Mouse (Mus musculus): ENCODE results near the gene Tcf23. TPM values are rescaled to one million over a fixed set of nuclear protein-coding genes. Genes with fewer than 3 reads are reported as not detected.
A peak's percentile ranks its signal among the peaks of the same experiment; 100 is the strongest.

Gene Tcf23
- not detected in 2 replicates for polyA plus RNA-seq (2012; ENCODE audit: insufficient read depth, insufficient read length, missing spikeins)

GRCm38 (mm10) chr5:30968416-30968815 is at the start of gene Tcf23:
Tcf23 (plus strand) TSS chr5:30968662.
- Histone ChIP-seq H3K4me3 (ENCODE audit: insufficient read depth, low read length) (no peak within 1 kb of the TSS), H3K4me1 (ENCODE audit: control insufficient read depth, insufficient read depth, low read length) (peaks cover 11% of the 10 kb centered on the region), H3K27ac (ENCODE audit: insufficient read depth, low read depth, low read length) (no peak within 1 kb of the TSS)
- TF ChIP-seq POLR2A (IDR thresholded peaks at IDR 0.05; ENCODE audit: borderline replicate concordance, low read depth, low read length) (no peak), CTCF (IDR thresholded peaks at IDR 0.05; ENCODE audit: low read depth, low read length) (no peak)

- Histone ChIP-seq H3K4me3 (ENCODE audit: insufficient read depth, low read length) (no peak overlapping the region), H3K4me1 (ENCODE audit: control insufficient read depth, insufficient read depth, low read length) (peaks cover 40% of the 10 kb centered on the region), H3K27ac (ENCODE audit: insufficient read depth, low read depth, low read length) (no peak overlapping the region)
- no peak for TF ChIP-seq CTCF (IDR thresholded peaks at IDR 0.05; ENCODE audit: low read depth, low read length)
- no peak for TF ChIP-seq POLR2A (IDR thresholded peaks at IDR 0.05; ENCODE audit: borderline replicate concordance, low read depth, low read length)
These were observed 49.8 kb upstream of the Tcf23 start for GRCm38 (mm10) chr5:30918691-30919090.

- TF ChIP-seq POLR2A (IDR thresholded peaks at IDR 0.05; ENCODE audit: borderline replicate concordance, low read depth, low read length), result no peak
- no peak for TF ChIP-seq CTCF (IDR thresholded peaks at IDR 0.05; ENCODE audit: low read depth, low read length)
- Histone ChIP-seq H3K4me3 (ENCODE audit: insufficient read depth, low read length) (no peak overlapping the region), H3K27ac (ENCODE audit: insufficient read depth, low read depth, low read length) (no peak overlapping the region), H3K4me1 (ENCODE audit: control insufficient read depth, insufficient read depth, low read length) (peaks cover 39% of the 10 kb centered on the region)
These were observed 48.4 kb upstream of the Tcf23 start for GRCm38 (mm10) chr5:30919831-30920614.

GRCm38 (mm10) chr5:30920621-30921020 is 47.8 kb upstream of the Tcf23 start:
- no peak overlapping the region for H3K27ac ChIP-seq (ENCODE audit: insufficient read depth, low read depth, low read length)
- peaks cover 33% of the 10 kb centered on the region for H3K4me1 ChIP-seq (ENCODE audit: control insufficient read depth, insufficient read depth, low read length)
- H3K4me3 ChIP-seq (ENCODE audit: insufficient read depth, low read length), result no peak overlapping the region
- TF ChIP-seq POLR2A (IDR thresholded peaks at IDR 0.05; ENCODE audit: borderline replicate concordance, low read depth, low read length), result no peak
- TF ChIP-seq CTCF (IDR thresholded peaks at IDR 0.05; ENCODE audit: low read depth, low read length), result no peak

GRCm38 (mm10) chr5:30921256-30922033 is 47.0 kb upstream of the Tcf23 start, which contains the start of gene Khk:
Khk (plus strand) TSS chr5:30921431.
- Histone ChIP-seq H3K4me3 (ENCODE audit: insufficient read depth, low read length) (peak within 1 kb of the TSS; percentile 96), H3K27ac (ENCODE audit: insufficient read depth, low read depth, low read length) (peak within 1 kb of the TSS; percentile 90), H3K4me1 (ENCODE audit: control insufficient read depth, insufficient read depth, low read length) (peaks cover 30% of the 10 kb centered on the region)
- peak; percentile 82 for TF ChIP-seq CTCF (IDR thresholded peaks at IDR 0.05; ENCODE audit: low read depth, low read length)
- TF ChIP-seq POLR2A (IDR thresholded peaks at IDR 0.05; ENCODE audit: borderline replicate concordance, low read depth, low read length), result 0 out of 2 replicates have a peak, but pooled peaks have one; percentile 3

- H3K27ac ChIP-seq (ENCODE audit: insufficient read depth, low read depth, low read length), result no peak overlapping the region
- peaks cover 18% of the 10 kb centered on the region for H3K4me1 ChIP-seq (ENCODE audit: control insufficient read depth, insufficient read depth, low read length)
- TF ChIP-seq CTCF (IDR thresholded peaks at IDR 0.05; ENCODE audit: low read depth, low read length) (no peak), POLR2A (IDR thresholded peaks at IDR 0.05; ENCODE audit: borderline replicate concordance, low read depth, low read length) (no peak)
- H3K4me3 ChIP-seq (ENCODE audit: insufficient read depth, low read length), result peak overlapping the region; percentile 96
These were observed 45.9 kb upstream of the Tcf23 start for GRCm38 (mm10) chr5:30922581-30923041.

GRCm38 (mm10) chr5:30923119-30923518 is 45.3 kb upstream of the Tcf23 start:
- no peak for TF ChIP-seq CTCF (IDR thresholded peaks at IDR 0.05; ENCODE audit: low read depth, low read length)
- TF ChIP-seq POLR2A (IDR thresholded peaks at IDR 0.05; ENCODE audit: borderline replicate concordance, low read depth, low read length), result no peak
- H3K27ac ChIP-seq (ENCODE audit: insufficient read depth, low read depth, low read length), result no peak overlapping the region
- H3K4me1 ChIP-seq (ENCODE audit: control insufficient read depth, insufficient read depth, low read length), result peaks cover 20% of the 10 kb centered on the region
- H3K4me3 ChIP-seq (ENCODE audit: insufficient read depth, low read length), result no peak overlapping the region

- H3K4me3 ChIP-seq (ENCODE audit: insufficient read depth, low read length), result no peak overlapping the region
- TF ChIP-seq POLR2A (IDR thresholded peaks at IDR 0.05; ENCODE audit: borderline replicate concordance, low read depth, low read length) (no peak), CTCF (IDR thresholded peaks at IDR 0.05; ENCODE audit: low read depth, low read length) (no peak)
- peaks cover 20% of the 10 kb centered on the region for H3K4me1 ChIP-seq (ENCODE audit: control insufficient read depth, insufficient read depth, low read length)
- H3K27ac ChIP-seq (ENCODE audit: insufficient read depth, low read depth, low read length), result no peak overlapping the region
These were observed 43.8 kb upstream of the Tcf23 start for GRCm38 (mm10) chr5:30924614-30925013.

GRCm38 (mm10) chr5:30925217-30925616 is 43.2 kb upstream of the Tcf23 start:
- peaks cover 20% of the 10 kb centered on the region for H3K4me1 ChIP-seq (ENCODE audit: control insufficient read depth, insufficient read depth, low read length)
- no peak overlapping the region for H3K27ac ChIP-seq (ENCODE audit: insufficient read depth, low read depth, low read length)
- TF ChIP-seq CTCF (IDR thresholded peaks at IDR 0.05; ENCODE audit: low read depth, low read length) (no peak), POLR2A (IDR thresholded peaks at IDR 0.05; ENCODE audit: borderline replicate concordance, low read depth, low read length) (no peak)
- no peak overlapping the region for H3K4me3 ChIP-seq (ENCODE audit: insufficient read depth, low read length)
